Mouse (Mus musculus): Measurements from ENCODE around the gene Rsph1. TPM values are rescaled to one million over a fixed set of nuclear protein-coding genes. Genes with fewer than 3 reads are reported as not detected.
"Not testable (repeated sequence)": the region's sequence is repeated elsewhere in the genome, so short reads cannot be mapped to it uniquely, and the experiment has no call there.

The Rsph1 gene
- polyA plus RNA-seq, 1 experiment: 3.6 TPM

DNA sequence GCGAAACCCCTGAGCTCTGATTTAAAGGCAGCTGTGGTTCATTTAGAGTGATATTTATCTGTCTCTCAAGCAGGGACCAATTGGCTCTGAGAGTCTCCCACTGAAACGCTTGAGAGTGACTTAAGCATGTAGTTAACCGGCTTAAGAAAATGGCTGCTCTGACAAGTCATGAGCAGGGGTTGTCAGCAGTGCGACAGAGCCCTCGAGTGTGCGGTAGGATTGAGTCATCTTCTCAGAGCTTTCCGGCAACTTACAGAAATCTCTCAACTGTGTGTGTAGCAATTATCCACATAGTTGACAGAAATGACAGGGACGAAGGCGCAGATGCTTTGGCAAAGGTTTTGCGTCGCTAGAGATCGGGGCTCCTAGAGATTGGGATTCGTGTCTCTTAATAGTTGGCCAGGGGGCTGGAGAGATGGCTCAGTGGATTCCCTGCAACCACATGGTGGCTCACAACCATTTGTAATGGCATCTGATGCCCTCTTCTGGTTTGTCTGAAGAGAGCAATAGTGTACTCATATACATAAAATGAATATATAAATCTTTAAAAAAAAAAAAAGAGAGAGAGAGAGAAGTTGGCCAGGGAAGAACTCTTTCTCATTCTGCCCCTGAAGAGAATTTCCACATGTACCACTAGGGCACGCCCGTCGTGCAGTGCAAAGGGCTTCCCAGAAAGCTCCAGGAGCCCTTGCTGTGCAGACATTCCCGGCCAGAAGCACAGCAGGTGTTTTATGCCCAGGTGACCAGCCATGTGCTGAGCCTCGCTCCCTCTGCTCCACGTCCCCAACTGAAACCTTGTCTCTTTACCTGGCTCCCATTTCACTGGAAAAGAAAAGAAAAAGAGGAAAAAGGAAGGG, 4.9 kb upstream of the Rsph1 start:
- no peak overlapping the region for H3K4me3 ChIP-seq (ENCODE audit: insufficient read depth, low read length)
- no peak for TF ChIP-seq POLR2A (IDR thresholded peaks at IDR 0.05; ENCODE audit: extremely low read depth, insufficient read depth, low read length)
- TF ChIP-seq CTCF (IDR thresholded peaks at IDR 0.05; ENCODE audit: extremely low read depth, insufficient read depth, low read length): no peak
- H3K27ac ChIP-seq (ENCODE audit: insufficient read depth, low read length): no peak overlapping the region
- H3K4me1 ChIP-seq (ENCODE audit: control insufficient read depth, insufficient read depth, low read length): no peaks in the 10 kb centered on the region

DNA sequence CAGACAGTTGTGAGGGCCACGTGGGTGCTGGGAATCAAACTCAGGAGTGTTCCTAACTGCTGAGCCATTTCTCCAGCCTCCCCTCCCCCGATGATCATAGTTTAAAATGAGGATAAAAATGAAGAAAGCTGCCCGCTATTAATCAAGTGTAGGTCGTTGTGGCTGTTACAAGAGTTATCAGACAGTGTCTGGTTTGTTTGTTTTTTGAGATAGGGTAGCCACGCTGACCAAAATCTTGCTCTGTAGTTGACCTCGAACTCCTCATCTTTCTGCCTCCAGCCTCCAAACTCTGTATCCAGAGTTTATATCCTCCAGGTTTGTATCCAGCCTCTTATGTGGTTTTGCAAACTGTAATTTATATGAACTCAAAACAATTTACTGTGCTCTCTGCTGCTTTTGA, 3.1 kb upstream of the Rsph1 start:
- 0 out of 2 replicates have a peak, but pooled peaks cover 1% of the 10 kb centered on the region for H3K4me1 ChIP-seq (ENCODE audit: control insufficient read depth, insufficient read depth, low read length)
- H3K27ac ChIP-seq (ENCODE audit: insufficient read depth, low read length): no peak overlapping the region
- no peak overlapping the region for H3K4me3 ChIP-seq (ENCODE audit: insufficient read depth, low read length)
- TF ChIP-seq CTCF (IDR thresholded peaks at IDR 0.05; ENCODE audit: extremely low read depth, insufficient read depth, low read length): no peak
- no peak for TF ChIP-seq POLR2A (IDR thresholded peaks at IDR 0.05; ENCODE audit: extremely low read depth, insufficient read depth, low read length)

DNA sequence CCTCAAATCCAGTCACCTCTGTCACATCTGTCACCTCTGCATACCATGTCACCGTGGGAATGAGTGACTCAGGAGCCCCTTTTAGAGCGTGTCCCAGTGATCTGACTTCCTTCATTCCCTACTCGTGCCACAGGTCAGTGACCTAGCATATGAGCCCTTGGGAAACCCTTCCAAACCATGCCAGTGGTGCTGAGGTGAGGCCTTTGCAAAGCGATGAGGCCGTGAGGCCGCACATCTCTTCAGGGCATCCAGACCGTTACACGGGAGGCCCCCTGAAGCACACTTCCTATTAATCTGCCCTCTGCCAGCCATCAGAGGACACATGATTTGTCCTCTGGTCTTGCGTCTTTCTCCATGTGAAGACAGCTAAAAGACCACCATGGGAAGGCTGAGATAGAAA, 2.4 kb upstream of the Rsph1 start:
- no peak for TF ChIP-seq CTCF (IDR thresholded peaks at IDR 0.05; ENCODE audit: extremely low read depth, insufficient read depth, low read length)
- no peak for TF ChIP-seq POLR2A (IDR thresholded peaks at IDR 0.05; ENCODE audit: extremely low read depth, insufficient read depth, low read length)
- no peak overlapping the region for H3K27ac ChIP-seq (ENCODE audit: insufficient read depth, low read length)
- 0 out of 2 replicates have a peak, but pooled peaks cover 1% of the 10 kb centered on the region for H3K4me1 ChIP-seq (ENCODE audit: control insufficient read depth, insufficient read depth, low read length)

DNA sequence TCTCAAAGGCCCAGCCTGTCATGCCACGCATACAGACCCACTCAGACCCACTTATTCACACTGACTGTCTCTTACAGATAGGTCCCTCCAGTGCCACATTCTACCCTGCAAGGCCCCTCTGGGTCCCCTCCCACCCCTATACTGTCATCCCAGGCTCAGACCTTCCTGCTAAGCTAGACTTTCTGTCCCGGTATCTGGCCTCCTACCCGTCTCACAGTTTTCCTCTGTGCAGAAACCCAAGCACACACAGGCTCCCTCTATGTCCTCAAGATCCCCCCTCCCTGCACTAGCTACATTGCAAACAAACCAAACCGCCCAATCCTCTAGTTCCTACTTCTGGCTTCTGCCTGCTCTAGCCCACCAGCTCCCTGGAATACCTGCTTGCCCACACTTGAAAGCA, 748 bp upstream of the Rsph1 start:
- TF ChIP-seq CTCF (IDR thresholded peaks at IDR 0.05; ENCODE audit: extremely low read depth, insufficient read depth, low read length): no peak
- H3K27ac ChIP-seq (ENCODE audit: insufficient read depth, low read length): no peak overlapping the region
- no peak overlapping the region for H3K4me3 ChIP-seq (ENCODE audit: insufficient read depth, low read length)
- 0 out of 2 replicates have a peak, but pooled peaks cover 1% of the 10 kb centered on the region for H3K4me1 ChIP-seq (ENCODE audit: control insufficient read depth, insufficient read depth, low read length)

More for the DNA sequence above, 2.4 kb upstream of the Rsph1 start:
- H3K4me3 ChIP-seq (ENCODE audit: insufficient read depth, low read length): no peak overlapping the region

DNA sequence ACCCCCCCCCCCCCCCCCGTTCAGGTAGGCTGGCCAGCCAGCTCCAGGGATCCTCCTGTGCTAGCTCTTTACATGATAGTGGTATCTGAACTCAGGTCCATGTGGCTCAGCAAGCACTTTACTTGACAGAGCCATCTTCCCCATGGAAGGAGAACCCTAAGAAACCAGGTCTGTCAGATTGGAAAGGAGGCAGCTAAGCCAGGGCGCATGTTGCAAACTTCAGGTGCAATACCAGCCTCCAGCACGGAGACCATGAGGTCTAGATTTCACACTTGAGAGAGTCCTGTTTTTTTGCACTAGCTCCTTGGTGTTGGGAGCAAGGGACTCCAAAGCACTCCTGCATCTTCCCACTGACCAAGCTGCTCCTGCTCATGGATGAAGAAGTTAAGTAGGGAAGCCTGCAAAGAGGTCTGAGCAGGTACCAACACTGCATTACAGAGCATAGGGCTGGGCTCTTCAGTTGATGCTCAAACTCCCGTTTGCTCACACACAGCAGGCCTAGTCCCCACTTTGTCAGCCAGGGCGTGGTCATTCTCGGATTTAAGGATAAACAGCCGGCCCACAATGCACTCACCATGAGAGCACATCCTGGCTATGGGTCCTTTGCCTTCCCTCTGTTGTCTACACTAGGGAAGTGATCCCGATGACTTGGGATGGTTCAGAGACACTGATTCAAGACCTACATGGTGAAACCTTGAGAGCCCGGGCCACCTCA, 819 bp downstream of the Rsph1 start:
- H3K27ac ChIP-seq (ENCODE audit: insufficient read depth, low read length): no peak overlapping the region
- no peak for TF ChIP-seq POLR2A (IDR thresholded peaks at IDR 0.05; ENCODE audit: extremely low read depth, insufficient read depth, low read length)
- no peak for TF ChIP-seq CTCF (IDR thresholded peaks at IDR 0.05; ENCODE audit: extremely low read depth, insufficient read depth, low read length)

DNA sequence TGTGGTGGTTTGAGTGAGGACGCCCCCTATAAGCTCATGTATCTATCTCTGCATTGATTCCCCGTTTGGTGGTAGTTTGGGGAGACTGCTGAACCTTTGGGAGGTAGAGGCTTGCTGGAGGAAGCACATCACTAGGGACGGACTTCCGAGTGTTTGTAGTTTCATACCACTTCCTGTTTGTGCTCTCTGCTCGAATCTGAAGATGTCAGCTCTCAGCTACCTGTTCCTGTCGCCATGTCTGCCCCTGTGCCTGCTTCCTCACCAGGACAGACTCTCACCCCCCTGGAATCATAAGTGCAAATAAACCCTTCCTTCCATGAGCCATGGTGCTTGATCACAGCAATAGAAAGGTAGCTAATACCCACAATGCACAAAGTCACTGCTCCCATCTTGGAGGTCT, 2.0 kb downstream of the Rsph1 start:
- Histone ChIP-seq H3K27ac (ENCODE audit: insufficient read depth, low read length) (no peak overlapping the region), H3K4me3 (ENCODE audit: insufficient read depth, low read length) (no peak overlapping the region), H3K4me1 (ENCODE audit: control insufficient read depth, insufficient read depth, low read length) (0 out of 2 replicates have a peak, but pooled peaks cover 1% of the 10 kb centered on the region)
- no peak for TF ChIP-seq POLR2A (IDR thresholded peaks at IDR 0.05; ENCODE audit: extremely low read depth, insufficient read depth, low read length)
- TF ChIP-seq CTCF (IDR thresholded peaks at IDR 0.05; ENCODE audit: extremely low read depth, insufficient read depth, low read length): no peak

More for the DNA sequence above, 819 bp downstream of the Rsph1 start:
- peak overlapping the region; percentile 57 for H3K4me3 ChIP-seq (ENCODE audit: insufficient read depth, low read length)
- H3K4me1 ChIP-seq (ENCODE audit: control insufficient read depth, insufficient read depth, low read length): 0 out of 2 replicates have a peak, but pooled peaks cover 1% of the 10 kb centered on the region

DNA sequence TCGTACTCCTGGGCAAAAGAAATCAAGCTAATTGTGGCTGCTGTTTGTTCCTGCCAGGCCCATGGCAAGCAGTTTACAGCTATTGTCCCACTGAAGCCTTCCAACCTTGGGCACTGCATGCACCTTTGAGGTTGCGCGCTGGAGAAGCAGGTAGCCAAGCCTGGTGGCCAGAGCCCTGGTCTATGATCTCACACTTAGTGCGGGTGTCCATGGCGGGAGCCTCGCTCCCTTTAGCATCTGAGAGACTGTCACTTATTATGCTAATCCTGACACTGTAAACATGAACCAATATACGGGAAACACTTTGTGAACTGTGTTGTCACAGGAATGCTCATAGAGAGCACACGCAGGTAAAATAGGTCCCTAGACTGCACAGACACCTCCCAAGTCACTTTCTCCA, 3.6 kb downstream of the Rsph1 start:
- Histone ChIP-seq H3K4me1 (ENCODE audit: control insufficient read depth, insufficient read depth, low read length) (0 out of 2 replicates have a peak, but pooled peaks cover 1% of the 10 kb centered on the region), H3K27ac (ENCODE audit: insufficient read depth, low read length) (no peak overlapping the region), H3K4me3 (ENCODE audit: insufficient read depth, low read length) (no peak overlapping the region)
- TF ChIP-seq CTCF (IDR thresholded peaks at IDR 0.05; ENCODE audit: extremely low read depth, insufficient read depth, low read length) (no peak), POLR2A (IDR thresholded peaks at IDR 0.05; ENCODE audit: extremely low read depth, insufficient read depth, low read length) (no peak)

DNA sequence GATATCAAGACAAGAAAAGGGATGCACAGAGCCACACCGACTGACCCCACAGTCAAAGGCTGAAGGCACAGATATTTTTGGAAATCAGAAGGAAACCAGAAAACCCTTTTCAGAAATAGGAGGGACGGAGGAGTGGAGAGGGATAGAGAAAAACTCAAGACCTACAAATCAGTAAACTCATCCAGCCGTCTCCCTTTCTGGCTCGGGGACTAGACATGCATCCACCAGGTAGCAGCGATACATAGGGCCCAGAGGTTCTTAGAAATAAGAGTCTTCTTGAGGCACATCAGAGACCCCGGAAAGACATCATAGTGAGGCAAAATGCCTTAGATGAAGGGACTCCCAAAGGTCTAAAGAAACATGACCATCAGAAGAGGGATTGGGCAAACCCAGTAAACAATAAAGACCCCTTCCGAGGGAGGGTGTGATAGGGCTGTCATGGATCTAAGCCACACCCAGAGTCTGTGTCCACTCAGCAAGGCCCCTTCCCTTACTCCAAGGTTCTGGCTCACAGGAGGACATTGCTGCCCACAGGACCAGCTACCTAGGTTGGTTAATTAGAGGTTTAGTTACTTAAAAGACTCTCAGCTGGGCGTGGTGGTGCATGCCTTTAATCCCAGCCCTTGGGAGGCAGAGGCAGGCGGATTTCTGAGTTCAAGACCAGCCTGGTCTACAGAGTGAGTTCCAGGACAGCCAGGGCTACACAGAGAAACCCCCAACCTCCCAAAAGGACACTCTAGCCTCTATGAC, 4.6 kb downstream of the Rsph1 start:
- TF ChIP-seq CTCF (IDR thresholded peaks at IDR 0.05; ENCODE audit: extremely low read depth, insufficient read depth, low read length) (no peak), POLR2A (IDR thresholded peaks at IDR 0.05; ENCODE audit: extremely low read depth, insufficient read depth, low read length) (no peak)
- H3K27ac ChIP-seq (ENCODE audit: insufficient read depth, low read length): no peak overlapping the region
- H3K4me1 ChIP-seq (ENCODE audit: control insufficient read depth, insufficient read depth, low read length): 0 out of 2 replicates have a peak, but pooled peaks cover 1% of the 10 kb centered on the region
- H3K4me3 ChIP-seq (ENCODE audit: insufficient read depth, low read length): no peak overlapping the region

DNA sequence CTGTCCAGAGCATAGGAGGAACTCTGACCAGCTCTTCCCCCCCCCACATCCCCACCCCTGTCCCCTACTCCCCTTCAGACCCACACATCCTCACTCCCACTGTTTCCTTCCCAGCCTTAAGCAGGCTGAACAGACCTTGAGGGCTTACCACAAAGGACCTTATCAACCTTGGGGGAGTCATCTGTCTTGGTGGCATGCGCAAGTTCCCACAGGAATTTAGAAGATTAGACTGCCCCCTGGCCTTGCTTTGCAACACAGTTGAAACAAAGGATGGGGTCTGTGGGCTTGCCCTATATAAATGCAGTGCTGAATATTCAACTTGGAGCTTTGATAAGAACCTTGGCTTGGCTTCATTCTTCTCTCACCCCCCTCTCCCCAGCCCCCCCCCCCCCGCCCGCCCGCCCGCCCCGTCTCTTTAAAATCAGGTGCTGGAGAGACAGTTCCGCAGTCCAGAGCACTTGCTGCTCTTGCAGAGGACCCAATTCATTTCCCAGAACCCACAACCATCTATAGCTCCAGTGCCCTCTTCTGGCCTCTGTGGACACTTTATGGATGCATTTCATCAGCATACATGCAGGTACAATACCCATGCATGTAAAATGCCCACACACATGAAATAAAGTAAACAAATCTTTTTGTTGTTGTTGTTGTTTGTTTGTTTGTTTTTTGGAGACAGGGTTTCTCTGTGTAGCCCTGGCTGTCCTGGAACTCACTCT, 5.9 kb downstream of the Rsph1 start:
- Histone ChIP-seq H3K4me3 (ENCODE audit: insufficient read depth, low read length) (no peak overlapping the region), H3K4me1 (ENCODE audit: control insufficient read depth, insufficient read depth, low read length) (no peaks in the 10 kb centered on the region), H3K27ac (ENCODE audit: insufficient read depth, low read length) (no peak overlapping the region)
- TF ChIP-seq CTCF (IDR thresholded peaks at IDR 0.05; ENCODE audit: extremely low read depth, insufficient read depth, low read length) (no peak), POLR2A (IDR thresholded peaks at IDR 0.05; ENCODE audit: extremely low read depth, insufficient read depth, low read length) (no peak)

DNA sequence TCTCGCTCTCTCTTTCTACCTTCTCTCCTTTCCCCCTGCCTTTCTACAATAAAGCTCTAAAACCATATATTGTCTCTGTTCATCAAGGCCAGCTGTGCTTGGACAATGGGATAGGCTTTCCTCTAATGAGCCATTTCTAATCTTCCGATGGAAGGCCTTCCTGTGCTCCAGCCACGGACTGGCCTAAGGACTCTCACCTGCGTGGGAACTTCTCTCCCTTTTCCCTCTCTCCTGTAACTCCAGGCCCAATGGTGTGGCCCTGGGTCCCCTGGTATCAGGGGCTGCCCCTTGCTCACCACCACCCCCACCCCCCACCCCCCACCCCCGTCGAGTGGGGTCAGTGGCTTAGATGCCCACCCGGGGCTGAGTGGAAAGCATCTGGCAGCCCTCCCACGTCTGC, 6.4 kb downstream of the Rsph1 start:
- H3K4me3 ChIP-seq (ENCODE audit: insufficient read depth, low read length); H3K4me1 ChIP-seq (ENCODE audit: control insufficient read depth, insufficient read depth, low read length); H3K27ac ChIP-seq (ENCODE audit: insufficient read depth, low read length): not testable (repeated sequence)

Data from cortical plate, adult 2 months (tissue).